In genomic region chr5:147402505-147402904, GRCm38 (mm10) we compare ENCODE assay signal across 10 mouse cellular contexts. TPM values are rescaled to one million over a fixed set of nuclear protein-coding genes. Genes with fewer than 3 reads are reported as not detected.
DNase-seq lines count a peak whose midpoint lies in the region; ATAC-seq lines count a peak whose summit lies in the region.
"Had no signal": no experiment of that assay in that cellular context is flagged by ENCODE, and none has a peak within 500 bp of the region (broad histone marks: within the 10 kb centered on the region; RNA-seq: fewer than 3 reads in every experiment).

No protein-coding gene starts in this region.

- H3K27me3 ChIP-seq in kidney, embryonic 15.5 days = peaks cover 49% of the 10 kb centered on the region
- H3K27me3 ChIP-seq in embryonic facial prominence, embryonic 11.5 days (ENCODE audit: control insufficient read depth, insufficient read depth, low read length) = peaks cover 43% of the 10 kb centered on the region
- H3K27me3 ChIP-seq in limb, embryonic 10.5 days (ENCODE audit: low read depth, poor library complexity, severe bottlenecking) = peaks cover 53% of the 10 kb centered on the region

- no peak overlapping the region for H3K4me3 ChIP-seq in kidney, embryonic 15.5 days (replicated peaks)
- no peak overlapping the region for H3K4me3 ChIP-seq in embryonic facial prominence, embryonic 11.5 days (ENCODE audit: low read depth, low read length)
- H3K4me3 ChIP-seq in limb, embryonic 10.5 days = no peak overlapping the region
- H3K4me3 ChIP-seq: embryonic facial prominence, embryonic 12.5 days; limb, embryonic 12.5 days had no signal

- H3K4me2 ChIP-seq in kidney, embryonic 15.5 days = no peak overlapping the region
- no peak overlapping the region for H3K4me2 ChIP-seq in embryonic facial prominence, embryonic 11.5 days (ENCODE audit: low read depth, low read length)
- H3K4me2 ChIP-seq: embryonic facial prominence, embryonic 12.5 days; limb, embryonic 12.5 days had no signal

- peaks cover 16% of the 10 kb centered on the region for H3K4me1 ChIP-seq in kidney, embryonic 15.5 days
- H3K4me1 ChIP-seq in embryonic facial prominence, embryonic 11.5 days (ENCODE audit: control insufficient read depth, insufficient read depth, low read length) = no peaks in the 10 kb centered on the region
- H3K4me1 ChIP-seq in limb, embryonic 10.5 days = peaks cover 10% of the 10 kb centered on the region

- H3K36me3 ChIP-seq in kidney, embryonic 15.5 days = no peaks in the 10 kb centered on the region
- H3K36me3 ChIP-seq in embryonic facial prominence, embryonic 11.5 days (replicated peaks; ENCODE audit: control insufficient read depth, insufficient read depth, low read depth, low read length) = no peaks in the 10 kb centered on the region
- H3K36me3 ChIP-seq in limb, embryonic 10.5 days = no peaks in the 10 kb centered on the region
- H3K36me3 ChIP-seq: embryonic facial prominence, embryonic 12.5 days; limb, embryonic 12.5 days had no signal

- WGBS in kidney, embryonic 15.5 days = 20% methylated on average over 5 of the region's 5 CpGs
- 28% methylated on average over 5 of the region's 5 CpGs for WGBS in embryonic facial prominence, embryonic 11.5 days
- 23% methylated on average over 5 of the region's 5 CpGs for WGBS in limb, embryonic 10.5 days

- peak; percentile 65 for DNase-seq in kidney, adult 18-20 months
- DNase-seq in ES-CJ7 (ENCODE audit: low read depth, low spot score) = peak; percentile 76
- peak; percentile 14 to 50 for DNase-seq in adrenal gland, adult 18-20 months (ENCODE audit: low spot score in 2 of 2)
- peak; percentile 66 for DNase-seq in embryonic facial prominence, embryonic 11.5 days (ENCODE audit: low spot score)
- peak; percentile 53 for DNase-seq in limb, embryonic 10.5 days (ENCODE audit: low spot score)
- DNase-seq in retina, embryonic 14.5 days (ENCODE audit: low spot score) = peak; percentile 71

- ATAC-seq in kidney, embryonic 15.5 days (replicated peaks; ENCODE audit: low FRiP score) = no peak
- no peak for ATAC-seq in embryonic facial prominence, embryonic 11.5 days (replicated peaks; ENCODE audit: insufficient number of reproducible peaks, low FRiP score, low TSS enrichment, low read depth)
- no peak for ATAC-seq in megakaryocyte, adult 5-6 weeks (ENCODE audit: poor library complexity, severe bottlenecking)

- H3K27ac ChIP-seq in kidney, embryonic 15.5 days = no peak overlapping the region
- no peak overlapping the region for H3K27ac ChIP-seq in embryonic facial prominence, embryonic 11.5 days (replicated peaks; ENCODE audit: low read depth, low read length)
- no peak overlapping the region for H3K27ac ChIP-seq in limb, embryonic 10.5 days
- H3K27ac ChIP-seq: embryonic facial prominence, embryonic 12.5 days; limb, embryonic 12.5 days had no signal

- H3K9ac ChIP-seq in kidney, embryonic 15.5 days = no peak overlapping the region
- H3K9ac ChIP-seq in embryonic facial prominence, embryonic 11.5 days (replicated peaks; ENCODE audit: low read length) = no peak overlapping the region
- H3K9ac ChIP-seq: embryonic facial prominence, embryonic 12.5 days; limb, embryonic 12.5 days had no signal

- H3K9me3 ChIP-seq in kidney, embryonic 15.5 days (replicated peaks) = no peaks in the 10 kb centered on the region
- no peaks in the 10 kb centered on the region for H3K9me3 ChIP-seq in embryonic facial prominence, embryonic 11.5 days (replicated peaks; ENCODE audit: control insufficient read depth, low read length)
- no peaks in the 10 kb centered on the region for H3K9me3 ChIP-seq in limb, embryonic 10.5 days (replicated peaks)
- H3K9me3 ChIP-seq: embryonic facial prominence, embryonic 12.5 days; limb, embryonic 12.5 days had no signal

RNA-seq across cellular contexts. Expression of gene Flt3, which starts 2.2 kb away (rescaled TPM):
- polyA plus RNA-seq in kidney, embryonic 15.5 days (2015; fragmentation: Nextera tagmentation; extraction: Ambion mirVana) = 0.05 and 0.18 TPM in 2 replicates
- under 1 TPM; 0.43 to 0.58 TPM for total RNA-seq in adrenal gland, adult 18-20 months (2021)
- 0.27 and 0.31 TPM in 2 replicates for polyA plus RNA-seq in embryonic facial prominence, embryonic 11.5 days (2014; fragmentation: Nextera tagmentation; extraction: Ambion mirVana)
- polyA plus RNA-seq in limb, embryonic 10.5 days (2016; fragmentation: Nextera tagmentation; extraction: Ambion mirVana) = 0.05 TPM in 1 of 2 replicates, not detected in the other
- 8.1 TPM in 2 replicates for total RNA-seq in megakaryocyte, adult 5-6 weeks (2015)
- total RNA-seq in megakaryocyte, adult 5-6 weeks (2017) = 14.1 and 16.2 TPM in 2 replicates

RNA-seq across cellular contexts. Expression of gene Pan3, which starts 27.5 kb away (rescaled TPM):
- 73.7 and 77.6 TPM in 2 replicates for polyA plus RNA-seq in kidney, embryonic 15.5 days (2015; fragmentation: Nextera tagmentation; extraction: Ambion mirVana)
- 10 to 100 TPM; 74.2 to 86.4 TPM for total RNA-seq in adrenal gland, adult 18-20 months (2021)
- 41.2 and 41.8 TPM in 2 replicates for polyA plus RNA-seq in embryonic facial prominence, embryonic 11.5 days (2014; fragmentation: Nextera tagmentation; extraction: Ambion mirVana)
- polyA plus RNA-seq in limb, embryonic 10.5 days (2016; fragmentation: Nextera tagmentation; extraction: Ambion mirVana) = 46.9 and 47.8 TPM in 2 replicates
- total RNA-seq in megakaryocyte, adult 5-6 weeks (2015) = 265 and 303 TPM in 2 replicates
- 129 and 148 TPM in 2 replicates for total RNA-seq in megakaryocyte, adult 5-6 weeks (2017)
